Mouse (Mus musculus): Measurements from ENCODE around the gene 4833439L19Rik.

DNA sequence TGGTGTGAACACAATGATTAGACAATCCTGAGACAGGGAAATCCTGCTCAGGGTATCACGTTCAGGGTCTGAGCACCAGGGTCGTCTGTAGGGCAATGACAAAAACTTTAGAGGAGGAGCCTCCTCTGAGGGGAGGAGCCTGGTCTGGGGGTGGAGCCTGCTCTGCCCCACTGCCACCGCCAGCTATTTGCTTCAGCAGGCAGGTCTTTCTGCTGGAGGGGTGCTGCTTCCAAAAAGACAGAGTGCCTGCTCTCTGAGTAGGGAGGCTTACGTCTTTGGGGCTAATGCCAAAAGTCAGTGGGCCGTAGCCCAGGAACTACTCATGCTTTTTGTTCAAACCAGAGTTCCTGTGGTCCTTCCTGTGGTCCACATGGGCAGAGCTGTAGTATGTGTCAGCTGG, 3.1 kb upstream of the 4833439L19Rik start:
- no peak for TF ChIP-seq CTCF (conservative IDR thresholded peaks at IDR 0.05; ENCODE audit: low read length)
- TF ChIP-seq NANOG (IDR thresholded peaks at IDR 0.05; ENCODE audit: borderline replicate concordance, low read length) = no peak
- no peak for TF ChIP-seq POU5F1 (IDR thresholded peaks at IDR 0.05; ENCODE audit: borderline replicate concordance, low read length)
